Mouse (Mus musculus) heart, adult 2 months (tissue): Measurements from ENCODE around the gene Tpcn1.

Experiments
- CTCF ChIP-seq: fragments of 200-600 bp; IDR thresholded peaks from 2 replicates; pipeline ENCODE4 v1.8.1; 2022; ENCODE audit warnings: antibody characterized with exemption, mild to moderate bottlenecking, moderate library complexity
- EP300 ChIP-seq: fragments of 200-500 bp; IDR thresholded peaks from 2 replicates; pipeline ENCODE4 v1.6.1; 2011; ENCODE audit warnings: low read depth, low read length, control low read depth; ENCODE audit not compliant: insufficient read depth
- POLR2A ChIP-seq: fragments of 200-500 bp; IDR thresholded peaks from 2 replicates; pipeline ENCODE4 v1.6.1; 2011; ENCODE audit warnings: mild to moderate bottlenecking, low read depth, low read length, control low read depth; ENCODE audit not compliant: insufficient read depth

GRCm38 (mm10) chr5:120609246-120609775 is 20.8 kb upstream of the Tpcn1 start:
- TF ChIP-seq POLR2A: no peak
- no peak for TF ChIP-seq EP300
- no peak for TF ChIP-seq CTCF
